ENCODE assay signal across 18 mouse cellular contexts in the genomic region with DNA sequence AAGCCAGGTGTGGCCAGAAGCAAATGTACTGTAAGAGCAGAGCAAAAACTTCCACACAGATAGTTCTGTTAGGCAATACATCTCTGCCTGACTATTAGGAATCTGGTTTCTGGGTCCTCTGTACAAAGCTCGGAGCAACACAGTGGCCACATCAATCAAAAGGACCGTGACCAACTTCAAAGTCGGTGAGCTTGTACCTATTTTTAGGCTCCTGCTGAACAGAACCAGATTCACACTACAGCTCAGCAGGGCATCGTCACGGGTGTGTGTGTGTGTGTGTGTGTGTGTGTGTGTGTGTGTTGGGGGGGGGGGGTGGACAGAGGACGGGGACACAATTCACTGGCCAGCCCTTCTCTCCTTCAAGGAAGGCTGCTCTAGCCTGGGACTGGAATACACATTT. TPM values are rescaled to one million over a fixed set of nuclear protein-coding genes. Genes with fewer than 3 reads are reported as not detected.
A peak's percentile ranks its signal among the peaks of the same experiment; 100 is the strongest.
DNase-seq lines count a peak whose midpoint lies in the region; ATAC-seq lines count a peak whose summit lies in the region.
"Had no signal": no experiment of that assay in that cellular context is flagged by ENCODE, and none has a peak within 500 bp of the region (broad histone marks: within the 10 kb centered on the region; RNA-seq: fewer than 3 reads in every experiment).

No protein-coding gene starts in this region.

- no peak overlapping the region for H3K4me3 ChIP-seq in forebrain, embryonic 12.5 days (replicated peaks)
- no peak overlapping the region for H3K4me3 ChIP-seq in forebrain, embryonic 16.5 days (replicated peaks; ENCODE audit: low read length)
- H3K4me3 ChIP-seq in lung, embryonic 15.5 days, result no peak overlapping the region
- H3K4me3 ChIP-seq in limb, embryonic 10.5 days, result no peak overlapping the region
- H3K4me3 ChIP-seq: heart, adult 2 months; megakaryocyte, embryonic 14.5 days had no signal

- intact Hi-C loops in gastrocnemius, postnatal 14 days (cut with DNase I; ENCODE audit: low total_unique reads), result no loop called here

- no peak for ATAC-seq in forebrain, embryonic 12.5 days (ENCODE audit: low FRiP score)
- ATAC-seq in forebrain, embryonic 16.5 days, result no peak
- ATAC-seq in lung, embryonic 15.5 days (ENCODE audit: borderline replicate concordance, extremely low read depth, low FRiP score, low TSS enrichment), result no peak

- DNase-seq in lung, postnatal 4 days, result no peak
- DNase-seq in adrenal gland, postnatal 36 days, result peak; percentile 39 to 54
- no peak for DNase-seq in limb, embryonic 10.5 days (ENCODE audit: low spot score)
- DNase-seq in ovary, postnatal 10 days (ENCODE audit: low spot score), result no peak
- no peak for DNase-seq in gastrocnemius, postnatal 14 days
- DNase-seq: cerebellum, postnatal 14 days; heart, adult 2 months; heart, postnatal 4 days; kidney, adult 11 months; kidney, postnatal 25 days; layer of hippocampus, adult 9-11 months; liver; lung, adult 2 months; thymus, postnatal 36 days had no signal

- H3K9ac ChIP-seq in forebrain, embryonic 12.5 days, result no peak overlapping the region
- H3K9ac ChIP-seq in forebrain, embryonic 16.5 days (replicated peaks; ENCODE audit: low read depth, low read length), result no peak overlapping the region
- no peak overlapping the region for H3K9ac ChIP-seq in lung, embryonic 15.5 days

- H3K27ac ChIP-seq in forebrain, embryonic 12.5 days, result 0 out of 2 replicates have a peak overlapping the region, but pooled peaks have one; percentile 80
- no peak overlapping the region for H3K27ac ChIP-seq in forebrain, embryonic 16.5 days (ENCODE audit: low read length)
- peak overlapping the region; percentile 55 for H3K27ac ChIP-seq in lung, embryonic 15.5 days
- H3K27ac ChIP-seq in limb, embryonic 10.5 days, result 0 out of 2 replicates have a peak overlapping the region, but pooled peaks have one; percentile 5
- H3K27ac ChIP-seq: heart, adult 2 months had no signal

- 68% methylated on average over 5 of the region's 6 CpGs for WGBS in forebrain, embryonic 12.5 days
- 65% methylated on average over 6 of the region's 6 CpGs for WGBS in forebrain, embryonic 16.5 days
- WGBS in lung, embryonic 15.5 days, result 43% methylated on average over 5 of the region's 6 CpGs
- 41% methylated on average over 6 of the region's 6 CpGs for WGBS in limb, embryonic 10.5 days

- H3K36me3 ChIP-seq in forebrain, embryonic 12.5 days (replicated peaks), result peaks cover 78% of the 10 kb centered on the region
- peaks cover 28% of the 10 kb centered on the region for H3K36me3 ChIP-seq in forebrain, embryonic 16.5 days (ENCODE audit: control insufficient read depth, insufficient read depth)
- H3K36me3 ChIP-seq in lung, embryonic 15.5 days, result peaks cover 93% of the 10 kb centered on the region
- peaks cover 100% of the 10 kb centered on the region for H3K36me3 ChIP-seq in limb, embryonic 10.5 days

- H3K27me3 ChIP-seq in forebrain, embryonic 12.5 days, result no peaks in the 10 kb centered on the region
- 0 out of 2 replicates have a peak, but pooled peaks cover 2% of the 10 kb centered on the region for H3K27me3 ChIP-seq in forebrain, embryonic 16.5 days (replicated peaks; ENCODE audit: control insufficient read depth, insufficient read depth, low read length)
- H3K27me3 ChIP-seq in lung, embryonic 15.5 days, result no peaks in the 10 kb centered on the region
- H3K27me3 ChIP-seq in limb, embryonic 10.5 days (ENCODE audit: low read depth, poor library complexity, severe bottlenecking), result no peaks in the 10 kb centered on the region
- H3K27me3 ChIP-seq: megakaryocyte, embryonic 14.5 days had no signal

- no peaks in the 10 kb centered on the region for H3K9me3 ChIP-seq in forebrain, embryonic 12.5 days
- no peaks in the 10 kb centered on the region for H3K9me3 ChIP-seq in forebrain, embryonic 16.5 days (ENCODE audit: control insufficient read depth, low read length)
- H3K9me3 ChIP-seq in lung, embryonic 15.5 days, result no peaks in the 10 kb centered on the region
- no peaks in the 10 kb centered on the region for H3K9me3 ChIP-seq in limb, embryonic 10.5 days (replicated peaks)
- H3K9me3 ChIP-seq: megakaryocyte, embryonic 14.5 days had no signal

- H3K4me2 ChIP-seq in forebrain, embryonic 12.5 days, result no peak overlapping the region
- H3K4me2 ChIP-seq in forebrain, embryonic 16.5 days (ENCODE audit: low read length), result no peak overlapping the region
- no peak overlapping the region for H3K4me2 ChIP-seq in lung, embryonic 15.5 days

- peaks cover 45% of the 10 kb centered on the region for H3K4me1 ChIP-seq in forebrain, embryonic 12.5 days
- peaks cover 9% of the 10 kb centered on the region for H3K4me1 ChIP-seq in forebrain, embryonic 16.5 days (replicated peaks; ENCODE audit: control insufficient read depth, insufficient read depth, low read length)
- H3K4me1 ChIP-seq in lung, embryonic 15.5 days, result peaks cover 35% of the 10 kb centered on the region
- peaks cover 50% of the 10 kb centered on the region for H3K4me1 ChIP-seq in limb, embryonic 10.5 days
- H3K4me1 ChIP-seq: megakaryocyte, embryonic 14.5 days had no signal

RNA-seq across cellular contexts. Expression of a gene that starts 15.3 kb away (rescaled TPM):
- polyA plus RNA-seq in forebrain, embryonic 12.5 days (2016; fragmentation: Nextera tagmentation; extraction: Ambion mirVana), result 21.0 and 23.0 TPM in 2 replicates
- polyA plus RNA-seq in forebrain, embryonic 16.5 days (2015; fragmentation: Nextera tagmentation; extraction: Ambion mirVana), result 13.7 and 13.8 TPM in 2 replicates
- 25.2 and 28.7 TPM in 2 replicates for polyA plus RNA-seq in lung, embryonic 15.5 days (2015; fragmentation: Nextera tagmentation; extraction: Ambion mirVana)
- 10 to 100 TPM in 1 of 2 experiments, 1 to 10 TPM in 1; 9.1 to 10.9 TPM for total RNA-seq in adrenal gland, postnatal 36 days (2021)
- 27.0 and 29.2 TPM in 2 replicates for polyA plus RNA-seq in limb, embryonic 10.5 days (2016; fragmentation: Nextera tagmentation; extraction: Ambion mirVana)
- 1 to 10 TPM; 3.3 to 3.7 TPM for total RNA-seq in gastrocnemius, postnatal 14 days (2021)

Comparison
In these comparisons a context has a peak if more than half of its experiments do, and no peak if none do; other contexts are left out.
1. DNase-seq: peak in adrenal gland, postnatal 36 days (2 of 2); none in lung, postnatal 4 days (0 of 2), limb, embryonic 10.5 days (single experiment), ovary, postnatal 10 days (single experiment) and gastrocnemius, postnatal 14 days (single experiment).